Mouse (Mus musculus): ENCODE data around the gene Bicd2.

- TF ChIP-seq CTCF (IDR thresholded peaks at IDR 0.05) (no peak), EP300 (IDR thresholded peaks at IDR 0.05) (no peak)
Observed at GRCm38 (mm10) chr13:49341831-49342722, 692 bp downstream of the Bicd2 start.

All from lung, postnatal 0 days (tissue).